Mouse (Mus musculus) NIH3T3 (cell line): Measurements from ENCODE around the gene Xrn1.
"Not testable (repeated sequence)": the region's sequence is repeated elsewhere in the genome, so short reads cannot be mapped to it uniquely, and the experiment has no call there.

Experiments
- DNase-seq: peaks from one replicate; pipeline ENCODE4 v3.0.0-alpha.2; 2012; ENCODE audit warnings: low read depth

Gene Xrn1

GRCm38 (mm10) chr9:96051501-96051900 lies 96.9 kb downstream of the Xrn1 start:
- DNase-seq = no peak

DNA sequence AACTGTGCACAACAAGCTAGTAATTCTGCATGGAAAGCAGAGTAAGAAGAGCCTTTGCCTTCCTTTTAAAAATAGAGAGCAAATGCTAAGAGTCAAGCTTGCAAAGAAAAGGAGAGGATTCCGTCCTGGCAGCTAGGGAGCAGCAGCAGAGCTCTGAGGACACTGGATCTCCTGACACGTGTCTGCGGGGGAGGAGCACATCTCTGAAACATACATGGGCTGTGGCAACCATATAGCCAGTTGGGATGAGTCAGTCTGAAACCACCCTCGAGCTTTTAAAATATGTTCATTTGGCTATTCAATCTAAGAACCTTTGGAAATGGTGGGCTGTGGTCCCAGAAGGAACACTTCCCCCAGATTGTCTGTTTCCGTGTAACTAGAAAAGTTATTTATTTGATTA lies 100.3 kb downstream of the Xrn1 start:
- peak; percentile 48 for DNase-seq

DNA sequence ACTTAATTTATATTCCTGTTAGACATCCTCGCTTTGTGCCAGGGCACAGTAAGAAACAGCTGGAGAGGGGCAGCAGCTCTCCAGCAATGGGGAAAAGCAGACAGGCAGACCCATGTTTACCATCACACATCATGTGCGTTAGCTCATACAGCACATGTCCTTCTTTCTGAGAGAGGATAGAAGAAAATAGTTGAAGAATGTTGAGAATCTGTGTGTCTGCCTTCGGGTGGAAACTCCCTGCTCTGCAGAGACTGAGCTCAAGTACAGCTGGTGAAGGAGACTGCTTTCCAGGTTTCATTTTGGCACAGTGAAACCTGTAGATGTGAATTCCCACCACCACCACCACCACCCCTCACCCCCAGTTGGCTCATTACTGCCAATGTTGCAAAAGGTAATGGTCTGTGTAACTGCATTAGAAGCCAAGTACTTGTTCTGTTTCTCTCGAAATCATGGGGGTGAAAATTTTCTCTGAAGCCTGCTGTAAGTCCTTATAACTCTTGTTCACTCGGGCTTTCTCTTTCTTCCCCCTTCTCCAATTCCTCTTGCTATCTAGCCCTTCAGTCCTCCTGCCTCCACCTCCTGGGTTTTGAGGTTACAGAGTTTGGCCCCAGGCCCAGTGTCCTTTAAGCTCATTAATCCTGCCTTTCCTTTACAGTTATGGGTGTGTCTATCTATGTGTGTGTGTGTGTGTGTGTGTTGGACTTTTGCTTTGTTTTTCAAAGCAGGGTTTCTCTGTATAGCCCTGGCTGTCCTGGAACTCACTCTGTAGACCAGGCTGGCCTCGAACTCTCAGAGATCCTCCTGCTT lies 102.1 kb downstream of the Xrn1 start:
- DNase-seq = peak; percentile 28

GRCm38 (mm10) chr9:96063083-96063802 lies 108.7 kb downstream of the Xrn1 start:
- DNase-seq = no peak

DNA sequence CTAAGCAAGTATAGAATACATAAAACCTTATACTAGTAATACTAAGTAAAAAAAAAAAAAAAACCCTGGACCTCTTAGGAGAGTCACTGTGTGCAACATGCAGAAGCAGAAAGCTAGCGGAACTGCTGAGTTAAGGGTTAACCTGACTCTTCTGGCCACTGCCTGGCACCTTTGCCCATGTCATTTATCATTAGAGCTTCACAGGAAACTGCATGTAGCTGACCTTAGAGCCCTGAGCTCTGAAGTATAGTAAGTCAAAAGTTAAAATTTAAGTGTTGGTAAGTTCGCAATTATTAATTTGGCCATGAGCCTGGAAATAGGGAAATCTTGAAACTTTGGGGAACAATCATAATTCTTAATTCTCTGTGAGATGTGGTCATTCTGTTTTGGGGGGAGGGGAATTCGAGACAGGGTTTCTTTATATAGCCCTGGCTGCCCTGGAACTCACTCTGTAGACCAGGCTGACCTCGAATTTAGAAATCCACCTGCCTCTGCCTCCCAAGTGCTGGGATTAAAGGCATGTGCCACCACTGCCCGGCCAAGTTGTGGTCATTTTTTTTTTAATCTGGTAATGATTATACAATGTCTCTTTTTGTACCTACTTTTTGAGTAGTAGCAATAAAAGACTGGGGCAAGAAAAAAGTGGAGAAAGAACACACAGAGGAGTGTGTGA lies 109.4 kb downstream of the Xrn1 start:
- DNase-seq = no peak

DNA sequence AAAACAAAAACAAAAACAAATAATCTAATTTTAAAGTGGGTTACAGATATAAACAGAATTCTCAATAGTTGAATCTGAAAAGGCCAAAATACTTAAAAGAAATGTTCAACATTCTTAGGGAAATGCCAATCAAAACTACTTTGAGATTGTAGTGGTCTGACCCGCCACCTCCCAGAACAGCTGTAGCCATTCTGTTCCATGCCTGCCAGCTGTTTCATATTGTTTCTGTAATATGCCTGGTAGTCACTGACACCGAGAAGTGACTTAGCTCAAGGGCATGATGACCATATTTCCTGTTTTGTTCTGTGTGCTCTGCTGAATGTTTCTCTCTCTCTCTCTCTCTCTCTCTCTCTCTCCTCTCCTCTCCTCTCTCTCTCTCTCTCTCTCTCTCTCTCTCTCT lies 112.9 kb downstream of the Xrn1 start:
- DNase-seq = no peak

- DNase-seq = no peak
These were observed 124.3 kb downstream of the Xrn1 start for GRCm38 (mm10) chr9:96078752-96079315.

DNA sequence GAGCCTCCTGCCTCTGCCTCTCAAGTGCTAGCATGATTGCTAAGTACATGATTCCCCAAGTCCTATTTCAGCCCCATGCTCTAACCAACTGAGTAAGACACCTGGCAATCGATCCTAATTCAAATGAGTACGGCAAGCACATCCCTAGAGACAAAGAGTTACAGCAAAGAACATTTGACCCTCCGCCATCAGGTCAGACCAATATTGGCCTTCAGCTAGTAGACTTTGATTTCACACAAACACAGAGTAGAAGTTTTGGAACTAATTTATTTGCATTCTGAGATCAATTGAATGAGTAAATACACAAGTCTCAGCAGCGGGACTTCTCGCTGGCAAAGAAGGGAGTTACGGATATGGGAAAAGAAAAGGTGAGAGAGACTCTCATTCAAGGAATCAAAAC lies 130.7 kb downstream of the Xrn1 start:
- DNase-seq = no peak

DNA sequence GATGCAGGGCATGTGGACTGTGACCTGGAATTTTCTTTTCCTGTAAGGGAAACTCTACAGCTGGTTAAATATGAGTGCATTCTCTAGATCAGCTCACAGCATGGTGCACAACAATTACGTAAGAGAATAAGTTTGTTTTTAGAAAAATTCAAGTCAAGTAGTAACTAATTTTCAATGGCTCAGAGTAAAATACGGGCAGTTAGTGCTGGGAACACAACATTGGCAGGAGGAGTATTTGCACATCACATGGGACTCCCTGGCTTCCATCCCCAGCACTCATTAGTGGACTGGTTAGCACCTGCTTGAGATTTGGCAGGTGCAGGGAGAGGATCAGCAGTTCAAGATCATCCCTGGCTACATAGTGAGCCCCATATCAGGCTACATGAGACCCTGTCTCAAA lies 133.1 kb downstream of the Xrn1 start:
- no peak for DNase-seq

DNA sequence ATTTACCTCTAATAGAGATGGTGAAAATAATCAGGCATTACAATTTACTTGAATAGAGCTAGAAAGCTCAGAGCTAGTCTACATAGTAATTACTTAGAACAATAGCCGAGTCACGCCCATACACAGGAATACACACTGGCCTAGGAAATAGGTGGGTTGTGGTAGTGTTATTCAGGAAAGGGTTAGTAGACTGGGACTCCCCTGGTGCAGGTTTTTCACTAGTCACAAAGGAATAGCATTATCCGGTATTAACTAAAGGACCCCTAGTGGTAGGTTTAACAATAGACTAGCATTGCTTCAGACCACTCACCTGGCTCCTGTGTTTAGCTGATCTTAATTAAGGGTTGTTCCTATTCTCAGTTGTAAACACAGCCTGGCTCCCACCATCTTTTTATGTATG lies 133.9 kb downstream of the Xrn1 start:
- not testable (repeated sequence) for DNase-seq

DNA sequence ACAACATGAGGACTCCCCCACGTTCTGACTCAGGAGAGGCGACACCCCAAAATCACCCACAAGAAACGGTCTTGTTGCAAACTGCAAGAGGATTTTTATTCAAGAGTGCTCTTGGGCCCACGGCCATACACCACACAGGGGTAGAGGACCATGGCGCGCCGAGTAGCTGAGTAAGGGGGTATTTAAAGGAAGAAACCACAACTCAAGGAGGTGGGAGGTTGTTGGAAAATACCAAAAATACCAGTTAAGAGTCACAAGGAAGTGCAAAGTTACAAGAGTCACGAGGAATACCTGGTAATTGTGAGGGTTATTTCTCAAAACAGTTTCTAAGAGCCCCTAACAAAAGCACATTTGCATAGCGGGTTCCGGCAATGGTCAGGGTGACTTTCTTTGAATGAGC lies 138.1 kb downstream of the Xrn1 start:
- not testable (repeated sequence) for DNase-seq

GRCm38 (mm10) chr9:96093221-96093620 lies 138.7 kb downstream of the Xrn1 start:
- DNase-seq = no peak

GRCm38 (mm10) chr9:96094341-96094740 lies 139.8 kb downstream of the Xrn1 start:
- no peak for DNase-seq

DNA sequence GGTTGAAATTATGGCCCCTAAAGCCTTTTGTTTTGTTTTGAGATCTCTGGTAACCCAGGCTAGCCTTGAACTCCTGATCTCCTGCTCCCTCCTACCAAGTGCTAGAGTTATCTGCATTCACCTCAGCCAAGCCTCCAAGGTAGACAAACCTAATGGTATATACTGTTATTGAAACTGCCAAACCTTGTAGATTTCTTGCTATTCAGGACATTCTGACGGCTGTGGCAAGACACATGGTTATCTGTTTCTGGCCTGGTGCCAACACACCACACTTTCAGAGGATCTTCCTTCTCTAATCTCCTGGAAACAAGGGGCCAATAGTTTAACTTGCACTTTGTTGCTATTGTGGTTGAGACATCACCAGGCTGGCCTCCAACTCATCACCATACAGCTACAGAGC lies 140.6 kb downstream of the Xrn1 start:
- DNase-seq = no peak

DNA sequence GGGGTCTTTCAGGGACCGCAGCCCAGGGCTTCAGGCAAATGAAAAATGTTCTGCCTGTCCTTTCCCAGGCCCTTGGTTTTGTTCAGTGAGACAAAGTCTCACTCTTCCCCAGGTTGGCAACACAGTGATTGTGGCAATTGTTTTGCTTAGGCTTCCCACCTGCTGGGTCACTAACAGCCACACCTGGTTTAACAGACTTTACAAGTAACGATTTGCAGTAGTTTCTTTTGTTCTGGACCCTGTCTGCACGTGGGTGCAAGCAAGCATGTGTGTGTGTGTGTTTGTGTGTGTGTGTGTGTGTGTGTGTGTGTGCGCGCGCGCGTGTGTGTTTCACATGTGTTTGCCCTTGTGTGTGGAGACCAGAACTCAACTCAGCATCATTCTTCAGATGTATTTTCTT lies 148.3 kb downstream of the Xrn1 start:
- DNase-seq = no peak
